17 mouse cellular contexts compared by ENCODE assay signal in the genomic region with DNA sequence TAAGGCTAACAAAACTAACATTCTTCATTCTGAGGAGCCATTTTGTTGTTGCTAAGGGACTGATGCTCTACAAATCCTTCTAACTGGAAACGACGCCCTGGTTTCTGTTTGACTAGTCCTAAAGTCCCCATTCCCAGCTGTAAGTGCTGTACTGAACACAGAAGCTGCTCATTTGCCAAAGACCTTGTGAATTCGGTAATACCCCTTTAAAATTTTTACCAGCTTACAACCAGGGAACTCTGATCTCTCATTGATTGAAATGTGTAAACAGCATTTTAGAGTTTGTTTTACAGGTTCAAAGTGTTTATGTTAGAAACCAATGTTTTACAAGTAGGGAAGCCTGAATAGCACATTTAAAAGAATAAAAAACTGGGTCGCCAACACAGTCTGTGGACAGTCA. TPM values are rescaled to one million over a fixed set of nuclear protein-coding genes. Genes with fewer than 3 reads are reported as not detected.
"Had no signal": no experiment of that assay in that cellular context is flagged by ENCODE, and none has a peak within 500 bp of the region (broad histone marks: within the 10 kb centered on the region; RNA-seq: fewer than 3 reads in every experiment).

No protein-coding gene starts in this region.

- H3K36me3 ChIP-seq: intestine, embryonic 15.5 days; kidney, embryonic 15.5 days; limb, embryonic 12.5 days; limb, embryonic 15.5 days; midbrain, embryonic 13.5 days had no signal

- H3K4me3 ChIP-seq: intestine, embryonic 15.5 days; kidney, embryonic 15.5 days; left cerebral cortex, adult 2 months; limb, embryonic 12.5 days; limb, embryonic 15.5 days; midbrain, embryonic 13.5 days had no signal

- H3K4me2 ChIP-seq: intestine, embryonic 15.5 days; kidney, embryonic 15.5 days; limb, embryonic 12.5 days; limb, embryonic 15.5 days; lung, embryonic 14.5 days; midbrain, embryonic 13.5 days had no signal

- H3K27me3 ChIP-seq: intestine, embryonic 15.5 days; kidney, embryonic 15.5 days; limb, embryonic 12.5 days; limb, embryonic 15.5 days had no signal

- ATAC-seq: intestine, embryonic 15.5 days; lung, postnatal 0 days; midbrain, embryonic 13.5 days; midbrain, embryonic 16.5 days had no signal

- H3K27ac ChIP-seq: intestine, embryonic 15.5 days; kidney, embryonic 15.5 days; left cerebral cortex, adult 2 months; limb, embryonic 12.5 days; limb, embryonic 15.5 days; macrophage; midbrain, embryonic 13.5 days had no signal

- H3K9ac ChIP-seq: intestine, embryonic 15.5 days; kidney, embryonic 15.5 days; limb, embryonic 12.5 days; limb, embryonic 15.5 days; lung, embryonic 14.5 days; midbrain, embryonic 13.5 days had no signal

- H3K4me1 ChIP-seq: intestine, embryonic 15.5 days; kidney, embryonic 15.5 days; midbrain, embryonic 13.5 days had no signal

- DNase-seq: kidney, adult 11 months; kidney, adult 8-10 months; kidney, postnatal 10 days; kidney, postnatal 36 days; layer of hippocampus, postnatal 36 days; lung, embryonic 14.5 days; thymus, adult 18-20 months; thymus, postnatal 36 days had no signal

- H3K9me3 ChIP-seq: intestine, embryonic 15.5 days; kidney, embryonic 15.5 days; limb, embryonic 12.5 days; limb, embryonic 15.5 days; midbrain, embryonic 13.5 days had no signal

RNA-seq across cellular contexts. Expression of a gene that starts 10.6 kb away (rescaled TPM):
- polyA plus RNA-seq: macrophage had no signal
